Mouse (Mus musculus) MEL (cell line): ENCODE measurements around the gene Serpina5. TPM values are rescaled to one million over a fixed set of nuclear protein-coding genes. Genes with fewer than 3 reads are reported as not detected.

Experiments used
- DNase-seq: peaks from one replicate; pipeline ENCODE4 v3.0.0; 2011; ENCODE audit warnings: low read depth, low spot score
- H3K27ac ChIP-seq: 2 replicates; pipeline ENCODE4 v1.5.1; 2012; ENCODE audit warnings: low read depth, mild to moderate bottlenecking, control low read depth, low read length, moderate library complexity; ENCODE audit not compliant: control insufficient read depth
- H3K27me3 ChIP-seq, 2 experiments: fragments of 150-350 bp in 1 of 2; sonication (generic) in 1 of 2; 2 replicates each; pipeline ENCODE4 v1.6.1; 2012; ENCODE audit warnings: low read length in 2 of 2, mild to moderate bottlenecking in 2 of 2, improper control_type of control experiment in 1 of 2, moderate library complexity in 1 of 2; ENCODE audit not compliant: insufficient read depth in 2 of 2, control insufficient read depth in 1 of 2
- H3K36me3 ChIP-seq, 2 experiments: 2 replicates each; pipeline ENCODE4 v1.6.1; 2012 to 2014; ENCODE audit warnings: low read length in 2 of 2, improper control_type of control experiment in 1 of 2, inconsistent platforms in 1 of 2, mild to moderate bottlenecking in 1 of 2; ENCODE audit not compliant: insufficient read depth in 2 of 2, control insufficient read depth in 1 of 2
- H3K4me1 ChIP-seq, 2 experiments: fragments of 150-350 bp in 1 of 2; sonication (generic) in 1 of 2; 2 replicates each; pipeline ENCODE4 v1.6.1; 2012; ENCODE audit warnings: low read length in 2 of 2, improper control_type of control experiment in 1 of 2, mild to moderate bottlenecking in 1 of 2; ENCODE audit not compliant: insufficient read depth in 2 of 2, control insufficient read depth in 1 of 2
- H3K4me3 ChIP-seq, 2 experiments: fragments of 150-350 bp in 1 of 2; sonication (generic) in 1 of 2; 2 replicates each; pipeline ENCODE4 v1.5.1; 2012; ENCODE audit warnings: low read depth in 2 of 2, low read length in 2 of 2, mild to moderate bottlenecking in 2 of 2, moderate library complexity in 2 of 2, control low read depth in 1 of 2, improper control_type of control experiment in 1 of 2; ENCODE audit not compliant: control insufficient read depth in 1 of 2, insufficient read depth in 1 of 2
- H3K79me2 ChIP-seq: 2 replicates; pipeline ENCODE4 v1.6.1; 2012; ENCODE audit warnings: mild to moderate bottlenecking, low read length, moderate library complexity; ENCODE audit not compliant: control insufficient read depth, poor library complexity, insufficient read depth
- H3K9ac ChIP-seq: 2 replicates; pipeline ENCODE4 v1.6.1; 2012; ENCODE audit warnings: low read depth, mild to moderate bottlenecking, control low read depth, low read length, moderate library complexity; ENCODE audit not compliant: control insufficient read depth, poor library complexity, severe bottlenecking
- H3K9me3 ChIP-seq: fragments of 150-350 bp; sonication (generic); replicated peaks from 2 replicates; pipeline ENCODE4 v1.6.1; 2012; ENCODE audit warnings: mild to moderate bottlenecking, low read length, improper control_type of control experiment, moderate library complexity; ENCODE audit not compliant: insufficient read depth
- CHD1 ChIP-seq: IDR thresholded peaks from 2 replicates; pipeline ENCODE4 v1.6.1; 2012; ENCODE audit warnings: low read depth, mild to moderate bottlenecking, inconsistent platforms, low read length, improper control_type of control experiment
- CTCF ChIP-seq, 3 experiments: IDR thresholded peaks in 2 of 3; conservative IDR thresholded peaks in 1 of 3; 2 replicates each; pipeline ENCODE4 v1.5.1; 2011 to 2012; ENCODE audit warnings: low read length in 3 of 3, low read depth in 2 of 3, mild to moderate bottlenecking in 2 of 3, improper control_type of control experiment in 1 of 3, inconsistent platforms in 1 of 3, mixed read lengths in 1 of 3, moderate library complexity in 1 of 3; ENCODE audit not compliant: control insufficient read depth in 1 of 3, insufficient read depth in 1 of 3, poor library complexity in 1 of 3, severe bottlenecking in 1 of 3
- E2F4 ChIP-seq: IDR thresholded peaks from 2 replicates; pipeline ENCODE4 v1.6.1; 2011; ENCODE audit warnings: low read depth, low read length, improper control_type of control experiment, borderline replicate concordance
- EP300 ChIP-seq, 2 experiments: IDR thresholded peaks; 2 replicates each; pipeline ENCODE4 v1.6.1; 2011; ENCODE audit warnings: improper control_type of control experiment in 2 of 2, low read length in 2 of 2, low read depth in 1 of 2, mild to moderate bottlenecking in 1 of 2
- ETS1 ChIP-seq: IDR thresholded peaks from 2 replicates; pipeline ENCODE4 v1.6.1; 2012; ENCODE audit warnings: low read depth, mild to moderate bottlenecking, inconsistent platforms, low read length, improper control_type of control experiment, moderate library complexity
- GABPA ChIP-seq: IDR thresholded peaks from 2 replicates; pipeline ENCODE4 v1.6.1; 2012; ENCODE audit warnings: low read depth, mild to moderate bottlenecking, inconsistent platforms, low read length, improper control_type of control experiment, moderate library complexity
- GATA1 ChIP-seq: IDR thresholded peaks from 2 replicates; pipeline ENCODE4 v1.6.1; 2011; ENCODE audit warnings: low read depth, low read length, improper control_type of control experiment
- MAFK ChIP-seq: IDR thresholded peaks from 2 replicates; pipeline ENCODE4 v1.6.1; 2011; ENCODE audit warnings: low read depth, mild to moderate bottlenecking, low read length, improper control_type of control experiment, borderline replicate concordance
- MEF2A ChIP-seq: IDR thresholded peaks from 2 replicates; pipeline ENCODE4 v1.6.1; 2014; ENCODE audit warnings: low read depth, mild to moderate bottlenecking, inconsistent platforms, low read length, improper control_type of control experiment; ENCODE audit not compliant: poor library complexity, insufficient replicate concordance, severe bottlenecking; ENCODE audit errors: extremely low read depth
- MYB ChIP-seq: IDR thresholded peaks from 2 replicates; pipeline ENCODE4 v1.6.1; 2011; ENCODE audit warnings: mild to moderate bottlenecking, low read depth, low read length, improper control_type of control experiment
- MYC ChIP-seq: IDR thresholded peaks from 2 replicates; pipeline ENCODE4 v1.6.1; 2011; ENCODE audit warnings: low read depth, mild to moderate bottlenecking, low read length, improper control_type of control experiment, moderate library complexity
- NELFE ChIP-seq: IDR thresholded peaks from 2 replicates; pipeline ENCODE4 v1.6.1; 2011; ENCODE audit warnings: low read depth, low read length, improper control_type of control experiment
- POLR2A ChIP-seq, 2 experiments: IDR thresholded peaks; 2 replicates each; pipeline ENCODE4 v1.6.1; 2011 to 2012; ENCODE audit warnings: low read length in 2 of 2, mild to moderate bottlenecking in 2 of 2, control low read depth in 1 of 2, improper control_type of control experiment in 1 of 2, low read depth in 1 of 2, moderate library complexity in 1 of 2; ENCODE audit not compliant: control insufficient read depth in 1 of 2, insufficient read depth in 1 of 2, poor library complexity in 1 of 2
- POLR2AphosphoS2 ChIP-seq: IDR thresholded peaks from 2 replicates; pipeline ENCODE4 v1.6.1; 2011; ENCODE audit warnings: low read length, improper control_type of control experiment
- POLR2AphosphoS5 ChIP-seq: IDR thresholded peaks from 2 replicates; pipeline ENCODE4 v1.6.1; 2012; ENCODE audit warnings: low read depth, borderline replicate concordance, mild to moderate bottlenecking, inconsistent platforms, low read length, moderate library complexity, mixed read lengths
- RAD21 ChIP-seq: IDR thresholded peaks from 2 replicates; pipeline ENCODE4 v1.6.1; 2011; ENCODE audit warnings: mild to moderate bottlenecking, low read depth, low read length, improper control_type of control experiment
- SMC3 ChIP-seq: IDR thresholded peaks from 2 replicates; pipeline ENCODE4 v1.6.1; 2011; ENCODE audit warnings: low read depth, low read length, improper control_type of control experiment
- TBP ChIP-seq: IDR thresholded peaks from 2 replicates; pipeline ENCODE4 v1.8.0; 2011; ENCODE audit warnings: low read depth, low read length, improper control_type of control experiment
- UBTF ChIP-seq: IDR thresholded peaks from 2 replicates; pipeline ENCODE4 v1.6.1; 2012; ENCODE audit warnings: low read depth, mild to moderate bottlenecking, inconsistent platforms, low read length, improper control_type of control experiment, moderate library complexity, borderline replicate concordance; ENCODE audit not compliant: insufficient read depth
- USF2 ChIP-seq, 2 experiments: IDR thresholded peaks; 2 replicates each; pipeline ENCODE4 v1.6.1; 2011 to 2012; ENCODE audit warnings: improper control_type of control experiment in 2 of 2, low read length in 2 of 2, borderline replicate concordance in 1 of 2, inconsistent platforms in 1 of 2, low read depth in 1 of 2, mild to moderate bottlenecking in 1 of 2; ENCODE audit not compliant: insufficient read depth in 1 of 2
- ZC3H11A ChIP-seq: IDR thresholded peaks from 2 replicates; pipeline ENCODE4 v1.6.1; 2012; ENCODE audit warnings: low read depth, mild to moderate bottlenecking, inconsistent platforms, low read length, improper control_type of control experiment
- ZMIZ1 ChIP-seq: IDR thresholded peaks from 2 replicates; pipeline ENCODE4 v1.6.1; 2012; ENCODE audit warnings: low read depth, mild to moderate bottlenecking, inconsistent platforms, low read length, improper control_type of control experiment, moderate library complexity
- ZNF384 ChIP-seq: IDR thresholded peaks from 2 replicates; pipeline ENCODE4 v1.6.1; 2012; ENCODE audit warnings: low read depth, mild to moderate bottlenecking, inconsistent platforms, low read length, improper control_type of control experiment
- polyA plus RNA-seq, 2 experiments: library from polyadenylated mRNA; stranded (reverse) in 1 of 2; unstranded in 1 of 2; fragments of >175 nt in 1 of 2; fragments of >200 nt in 1 of 2; gene quantifications; 2 replicates each; pipeline versions ENCODE4 v1.2.1 to v1.2.4; 2012; ENCODE audit warnings: low replicate concordance in 2 of 2, low read depth in 1 of 2; ENCODE audit not compliant: insufficient read length in 2 of 2, insufficient read depth in 1 of 2, missing spikeins in 1 of 2
- total RNA-seq: library from RNA; depleted of rRNA; stranded (reverse); fragments of 300-350 nt; gene quantifications from 2 replicates; pipeline ENCODE4 v1.2.3, GENCODE M21; 2012; rRNA removed

Serpina5 gene
- not detected in 2 replicates for total RNA-seq
- not detected for polyA plus RNA-seq

GRCm38 (mm10) chr12:104100768-104101167, at the start of gene Serpina5:
TSS of gene Serpina5 (plus strand) at chr12:104101113.
- no peaks in the 10 kb centered on the region for H3K36me3 ChIP-seq
- TF ChIP-seq MYC (no peak), MYB (no peak), POLR2A (IDR thresholded peaks at IDR 0.05; ENCODE audit: control insufficient read depth in 1 of 2, insufficient read depth in 1 of 2, low read depth in 1 of 2, low read length in 2 of 2, poor library complexity in 1 of 2) (no peak), GATA1 (no peak), ZNF384 (no peak), MAFK (no peak), NELFE (no peak), E2F4 (no peak), UBTF (no peak), ETS1 (no peak), MEF2A (no peak), TBP (no peak), EP300 (IDR thresholded peaks at IDR 0.05; ENCODE audit: low read depth in 1 of 2, low read length in 2 of 2) (no peak), SMC3 (no peak), GABPA (no peak), POLR2AphosphoS2 (no peak), CHD1 (no peak), ZC3H11A (no peak), POLR2AphosphoS5 (no peak)
- TF ChIP-seq, all 39 proteins: peak for 0
- no peak within 1 kb of the TSS for H3K9ac ChIP-seq
- H3K4me3 ChIP-seq: no peak within 1 kb of the TSS
- H3K27me3 ChIP-seq: no peaks in the 10 kb centered on the region
- H3K79me2 ChIP-seq: no peaks in the 10 kb centered on the region
- no peaks in the 10 kb centered on the region for H3K9me3 ChIP-seq
- no peak for DNase-seq
- H3K27ac ChIP-seq: no peak within 1 kb of the TSS
- H3K4me1 ChIP-seq: no peaks in the 10 kb centered on the region

GRCm38 (mm10) chr12:104053995-104054394, 46.9 kb upstream of the Serpina5 start:
- H3K27ac ChIP-seq: no peak overlapping the region
- H3K36me3 ChIP-seq: no peaks in the 10 kb centered on the region
- TF ChIP-seq CHD1 (no peak), CTCF (IDR thresholded peaks at IDR 0.05 in 2 of 3, conservative IDR thresholded peaks at IDR 0.05 in 1 of 3; ENCODE audit: control insufficient read depth in 1 of 3, insufficient read depth in 1 of 3, low read depth in 2 of 3, low read length in 3 of 3, poor library complexity in 1 of 3, severe bottlenecking in 1 of 3) (no peak), UBTF (no peak), ZMIZ1 (no peak), MEF2A (no peak), ETS1 (no peak), USF2 (IDR thresholded peaks at IDR 0.05; ENCODE audit: borderline replicate concordance in 1 of 2, insufficient read depth in 1 of 2, low read depth in 1 of 2, low read length in 2 of 2) (no peak), RAD21 (no peak)
- TF ChIP-seq, all 39 proteins: peak for 0
- Histone ChIP-seq H3K27me3 (no peaks in the 10 kb centered on the region; a peak in 1 of 4 replicates), H3K79me2 (no peaks in the 10 kb centered on the region), H3K4me1 (no peaks in the 10 kb centered on the region), H3K4me3 (no peak overlapping the region), H3K9me3 (no peaks in the 10 kb centered on the region), H3K9ac (no peak overlapping the region)
- no peak for DNase-seq
